Mouse (Mus musculus) spleen, postnatal 36 days (tissue): ENCODE data around the gene Notch2.
A peak's percentile ranks its signal among the peaks of the same experiment; 100 is the strongest.

Source experiments
- DNase-seq, 2 experiments: peaks; one replicate each; pipeline ENCODE4 v3.0.0; 2022; ENCODE audit warnings: low spot score in 2 of 2, mixed read lengths in 1 of 2

The Notch2 gene

GRCm38 (mm10) chr3:97993920-97994545 lies 19.3 kb upstream of the Notch2 start:
- DNase-seq, result no peak

- no peak for DNase-seq
Observed at GRCm38 (mm10) chr3:97994818-97995217, 18.5 kb upstream of the Notch2 start.

- DNase-seq, result no peak
Observed at GRCm38 (mm10) chr3:97998349-97998748, 15.0 kb upstream of the Notch2 start.

GRCm38 (mm10) chr3:98003558-98003957 lies 9.8 kb upstream of the Notch2 start:
- no peak for DNase-seq

GRCm38 (mm10) chr3:98004231-98004630 lies 9.1 kb upstream of the Notch2 start:
- no peak for DNase-seq

GRCm38 (mm10) chr3:98005306-98005705 lies 8.0 kb upstream of the Notch2 start:
- peak; percentile 59 to 65 for DNase-seq

- DNase-seq, result no peak
Observed at GRCm38 (mm10) chr3:98006046-98006691, 7.2 kb upstream of the Notch2 start.

- no peak for DNase-seq
Observed at GRCm38 (mm10) chr3:98006973-98007372, 6.4 kb upstream of the Notch2 start.

- no peak for DNase-seq
Observed at GRCm38 (mm10) chr3:98008143-98008542, 5.2 kb upstream of the Notch2 start.

- DNase-seq, result no peak
Observed at GRCm38 (mm10) chr3:98009190-98009840, 4.0 kb upstream of the Notch2 start.

GRCm38 (mm10) chr3:98013086-98013400 lies 284 bp upstream of the Notch2 start:
- no peak for DNase-seq

GRCm38 (mm10) chr3:98015205-98016171 lies 2.2 kb downstream of the Notch2 start:
- no peak for DNase-seq

GRCm38 (mm10) chr3:98016901-98017591 lies 3.7 kb downstream of the Notch2 start:
- DNase-seq, result no peak

- no peak for DNase-seq
Observed at GRCm38 (mm10) chr3:98018187-98018586, 4.9 kb downstream of the Notch2 start.

GRCm38 (mm10) chr3:98020431-98021229 lies 7.3 kb downstream of the Notch2 start:
- no peak for DNase-seq

- no peak for DNase-seq
Observed at GRCm38 (mm10) chr3:98024288-98024848, 11.0 kb downstream of the Notch2 start.

GRCm38 (mm10) chr3:98025521-98025920 lies 12.2 kb downstream of the Notch2 start:
- peak; percentile 58 to 64 for DNase-seq

GRCm38 (mm10) chr3:98025921-98026880 lies 12.9 kb downstream of the Notch2 start:
- no peak for DNase-seq

- DNase-seq, result no peak
Observed at GRCm38 (mm10) chr3:98027371-98027774, 14.0 kb downstream of the Notch2 start.
